Mouse (Mus musculus) monocyte, adult 5-6 weeks (primary cell): ENCODE measurements at regions not wholly inside any gene's neighbourhood (a gene's known extent, or its start where the extent isn't known, plus 50 kb on each side); places are given as distances from the start of the nearest gene placed in this dataset.
"Not testable (repeated sequence)": the region's sequence is repeated elsewhere in the genome, so short reads cannot be mapped to it uniquely, and the experiment has no call there.

Experiments
- ATAC-seq: fragments of 153-309, 156-312 bp; replicated peaks from 2 replicates; pipeline ENCODE4 v1.8.0; 2017; ENCODE audit warnings: mild to moderate bottlenecking; ENCODE audit not compliant: low TSS enrichment, insufficient number of reproducible peaks, severe bottlenecking, poor library complexity, low FRiP score

DNA sequence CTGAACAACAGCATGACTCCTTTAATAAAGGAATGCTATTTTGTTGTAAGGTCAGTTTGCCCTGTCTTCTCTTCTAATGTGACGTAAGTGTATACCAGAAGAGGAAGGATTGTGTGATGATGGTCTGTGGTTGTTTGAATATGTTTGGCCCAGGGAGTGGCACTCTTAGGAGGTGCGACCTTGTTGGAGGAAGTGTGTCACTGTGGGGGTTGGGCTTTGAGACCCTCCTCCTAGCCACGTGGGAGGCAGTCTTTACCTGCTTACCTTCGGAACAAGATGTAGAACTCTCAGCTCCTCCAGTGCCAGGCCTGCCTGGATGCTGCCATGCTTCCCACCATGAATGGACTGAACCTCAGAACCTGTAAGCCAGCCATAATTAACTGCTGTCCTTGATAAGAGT is 78.9 kb upstream of the 1110032F04Rik start:
- ATAC-seq = no peak

GRCm38 (mm10) chr3:68792883-68793282 is 76.5 kb upstream of the 1110032F04Rik start:
- no peak for ATAC-seq

DNA sequence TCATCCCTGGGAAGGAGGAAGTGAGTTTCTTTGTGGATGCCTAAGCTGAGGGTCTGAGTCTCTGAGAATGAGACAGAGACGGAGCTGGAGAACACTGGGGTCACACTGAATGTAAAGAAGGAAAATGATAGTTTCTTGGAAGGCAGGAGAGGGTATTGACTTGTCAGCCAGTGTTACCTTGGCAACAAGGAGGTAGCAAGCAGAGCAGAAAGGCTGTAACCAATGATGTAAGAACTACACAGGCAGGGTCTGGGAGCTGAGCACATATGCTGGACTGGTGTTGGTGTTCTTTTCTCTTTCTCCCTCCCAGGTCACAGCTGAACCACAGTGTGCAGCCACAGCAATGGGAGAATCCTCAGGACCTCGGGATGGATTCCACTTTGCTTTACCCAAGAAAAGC is 75.5 kb upstream of the 1110032F04Rik start:
- no peak for ATAC-seq

GRCm38 (mm10) chr3:68794380-68795014 is 74.9 kb upstream of the 1110032F04Rik start:
- ATAC-seq = no peak

DNA sequence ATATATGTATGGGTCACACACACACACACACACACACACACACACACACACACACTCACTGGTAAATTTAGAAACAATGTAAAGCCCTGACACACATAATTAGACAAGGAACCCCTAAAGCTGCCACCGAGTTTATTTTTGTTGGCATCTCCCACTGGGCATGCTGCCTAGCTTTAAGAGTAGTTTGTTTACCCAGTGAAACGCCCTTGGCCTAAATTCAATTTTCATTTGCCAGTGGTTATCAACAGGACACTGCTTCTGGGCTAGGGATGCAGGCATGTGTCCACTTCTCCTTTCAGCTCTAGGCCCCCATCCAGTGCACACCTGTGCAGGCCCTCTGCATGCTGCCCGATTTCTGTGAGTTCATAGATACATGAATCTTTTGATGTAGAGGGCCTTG is 73.7 kb upstream of the 1110032F04Rik start:
- no peak for ATAC-seq

- not testable (repeated sequence) for ATAC-seq
Measured at GRCm38 (mm10) chr3:68798408-68798807, 71.0 kb upstream of the 1110032F04Rik start.

GRCm38 (mm10) chr3:68808866-68809265 is 60.5 kb upstream of the 1110032F04Rik start:
- no peak for ATAC-seq

DNA sequence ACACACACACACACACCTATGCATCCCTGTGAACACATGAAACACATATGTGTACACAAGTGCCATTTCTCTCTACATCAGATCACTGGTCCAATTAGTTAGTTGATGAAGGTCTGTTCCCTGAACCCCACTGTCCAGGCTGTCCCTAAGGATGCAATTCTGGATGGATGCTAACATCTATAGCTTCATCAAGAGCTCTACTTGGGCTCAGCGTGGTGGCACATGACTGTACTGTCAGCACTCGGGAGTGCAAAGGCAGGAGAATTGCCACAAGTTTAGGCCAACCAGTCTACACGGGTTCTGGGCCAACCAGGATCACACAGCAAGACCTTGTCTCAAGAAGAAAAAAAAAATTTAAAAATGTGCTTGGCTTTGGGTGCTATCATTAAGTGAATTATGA is 55.9 kb upstream of the 1110032F04Rik start:
- no peak for ATAC-seq

GRCm38 (mm10) chr3:68814011-68814690 is 55.2 kb upstream of the 1110032F04Rik start:
- ATAC-seq = no peak

DNA sequence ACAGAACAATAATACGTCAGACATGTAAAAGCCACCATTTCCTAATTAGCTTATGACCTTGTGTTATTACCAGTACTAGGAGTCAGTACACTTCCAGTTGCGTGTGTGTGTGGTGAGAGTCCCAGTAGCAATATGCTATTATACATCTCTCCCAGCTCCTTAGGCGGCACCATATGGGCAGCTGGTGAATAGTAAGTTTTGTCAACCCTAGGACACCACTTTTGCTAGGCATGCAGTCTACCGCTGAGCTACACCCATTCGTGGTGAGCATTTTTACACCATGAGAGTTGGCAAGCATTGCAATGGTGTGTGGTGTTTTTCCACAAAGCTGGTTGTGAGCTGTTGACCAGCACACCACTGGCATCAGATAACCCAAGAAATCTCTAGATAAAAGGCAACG is 53.8 kb upstream of the 1110032F04Rik start:
- ATAC-seq = no peak

- no peak for ATAC-seq
Measured at GRCm38 (mm10) chr3:68817321-68817720, 52.1 kb upstream of the 1110032F04Rik start.
